Mouse (Mus musculus): ENCODE data around the gene Btnl6. TPM values are rescaled to one million over a fixed set of nuclear protein-coding genes. Genes with fewer than 3 reads are reported as not detected.
"Not testable (repeated sequence)": the region's sequence is repeated elsewhere in the genome, so short reads cannot be mapped to it uniquely, and the experiment has no call there.

Btnl6 gene
- total and polyA plus RNA-seq, 2 experiments from 2014 or later = not detected

- no peak overlapping the region for H3K4me3 ChIP-seq (ENCODE audit: low read depth, low read length)
Measured at GRCm38 (mm10) chr17:34507591-34507990, 9.6 kb downstream of the Btnl6 start.

DNA sequence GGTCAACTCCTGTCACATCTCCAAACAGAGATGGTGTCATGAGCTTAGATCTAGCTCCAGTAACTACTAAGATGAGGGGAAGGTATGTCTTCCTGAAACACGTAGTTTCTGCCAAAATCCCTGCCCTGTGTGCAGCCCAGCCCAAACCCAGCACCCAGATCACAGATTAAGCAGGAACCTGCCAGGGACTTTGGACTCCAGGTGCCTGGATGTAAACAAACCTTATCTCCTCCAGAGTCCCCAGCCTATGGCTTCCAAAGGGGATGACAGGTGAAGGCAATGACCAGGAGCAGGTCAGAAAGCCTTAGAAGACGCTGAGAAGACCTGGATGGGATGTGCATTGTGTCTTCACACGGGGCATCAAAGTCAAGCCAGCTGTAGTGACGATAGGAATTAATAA, 19.4 kb downstream of the Btnl6 start:
- H3K9ac ChIP-seq; H3K4me2 ChIP-seq (ENCODE audit: low read depth); H3K4me3 ChIP-seq (ENCODE audit: low read depth, low read length); H3K27ac ChIP-seq (ENCODE audit: low read depth, low read length); H3K4me1 ChIP-seq (ENCODE audit: insufficient read depth); DNase-seq; H3K36me3 ChIP-seq (ENCODE audit: insufficient read depth); ATAC-seq; H3K27me3 ChIP-seq (ENCODE audit: insufficient read depth, low read length); H3K9me3 ChIP-seq (ENCODE audit: low read length): not testable (repeated sequence)
- 84% methylated on average over 1 of the region's 4 CpGs for WGBS

More at GRCm38 (mm10) chr17:34507591-34507990, 9.6 kb downstream of the Btnl6 start:
- Histone ChIP-seq H3K9ac (no peak overlapping the region), H3K9me3 (ENCODE audit: low read length) (no peaks in the 10 kb centered on the region), H3K4me1 (ENCODE audit: insufficient read depth) (no peaks in the 10 kb centered on the region), H3K4me2 (ENCODE audit: low read depth) (no peak overlapping the region), H3K27ac (ENCODE audit: low read depth, low read length) (no peak overlapping the region), H3K36me3 (ENCODE audit: insufficient read depth) (no peaks in the 10 kb centered on the region), H3K27me3 (ENCODE audit: insufficient read depth, low read length) (no peaks in the 10 kb centered on the region)
- no peak for TF ChIP-seq CTCF (IDR thresholded peaks at IDR 0.05; ENCODE audit: low read depth)
- ATAC-seq = no peak
- no peak for DNase-seq

DNA sequence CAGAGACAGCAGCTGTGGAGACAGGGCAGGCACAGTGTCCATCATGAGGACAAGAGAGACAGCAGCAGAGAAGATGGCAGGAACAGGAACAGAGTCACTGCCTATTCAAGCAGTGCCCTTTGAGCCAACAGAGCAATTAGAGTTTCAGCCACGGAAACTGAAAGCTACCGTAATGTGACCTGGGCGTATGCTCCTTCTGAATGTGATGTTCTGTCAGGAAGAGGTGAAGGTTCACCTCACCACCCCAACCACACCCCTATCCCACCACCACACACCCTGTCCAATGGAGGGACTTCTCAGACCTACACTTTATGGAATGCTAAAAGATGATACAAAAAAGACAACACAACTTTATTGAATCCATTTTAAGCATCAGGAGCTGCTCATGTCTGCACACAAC, 19.8 kb downstream of the Btnl6 start:
- not testable (repeated sequence) for H3K9ac ChIP-seq; DNase-seq; H3K4me3 ChIP-seq (ENCODE audit: low read depth, low read length); H3K27me3 ChIP-seq (ENCODE audit: insufficient read depth, low read length); H3K4me2 ChIP-seq (ENCODE audit: low read depth); H3K36me3 ChIP-seq (ENCODE audit: insufficient read depth); H3K27ac ChIP-seq (ENCODE audit: low read depth, low read length); H3K9me3 ChIP-seq (ENCODE audit: low read length); ATAC-seq; H3K4me1 ChIP-seq (ENCODE audit: insufficient read depth)
- 85% methylated on average over 3 of the region's 3 CpGs for WGBS

DNA sequence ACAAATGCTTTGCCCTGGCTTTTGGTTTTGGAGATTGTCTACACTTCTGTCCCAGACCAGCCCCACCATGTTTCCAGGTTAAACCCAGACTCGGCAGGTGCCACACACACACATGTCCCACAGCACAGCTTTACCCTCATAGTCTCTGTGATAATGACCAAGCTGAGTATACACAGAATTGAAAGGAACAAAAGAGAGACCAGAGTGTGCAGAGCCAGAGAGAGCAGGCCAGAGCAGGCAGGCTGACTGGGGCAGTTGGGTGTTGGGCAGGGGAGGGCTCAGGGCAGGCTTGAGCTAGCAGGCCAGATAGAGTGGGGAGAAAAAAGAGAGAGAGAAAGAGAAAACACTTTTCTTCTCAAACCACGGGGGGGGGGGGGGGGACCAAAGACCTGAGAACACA, 20.6 kb downstream of the Btnl6 start:
- Histone ChIP-seq H3K27me3 (ENCODE audit: insufficient read depth, low read length) (no peaks in the 10 kb centered on the region), H3K9ac (no peak overlapping the region), H3K4me2 (ENCODE audit: low read depth) (no peak overlapping the region), H3K4me1 (ENCODE audit: insufficient read depth) (no peaks in the 10 kb centered on the region), H3K4me3 (ENCODE audit: low read depth, low read length) (no peak overlapping the region), H3K9me3 (ENCODE audit: low read length) (no peaks in the 10 kb centered on the region), H3K36me3 (ENCODE audit: insufficient read depth) (no peaks in the 10 kb centered on the region), H3K27ac (ENCODE audit: low read depth, low read length) (no peak overlapping the region)
- ATAC-seq = no peak
- no peak for DNase-seq
- no peak for TF ChIP-seq CTCF (IDR thresholded peaks at IDR 0.05; ENCODE audit: low read depth)
- 62% methylated on average over 2 of the region's 2 CpGs for WGBS

- H3K27me3 ChIP-seq (ENCODE audit: insufficient read depth, low read length); H3K4me2 ChIP-seq (ENCODE audit: low read depth); H3K9me3 ChIP-seq (ENCODE audit: low read length); H3K27ac ChIP-seq (ENCODE audit: low read depth, low read length); H3K4me1 ChIP-seq (ENCODE audit: insufficient read depth); H3K36me3 ChIP-seq (ENCODE audit: insufficient read depth); H3K9ac ChIP-seq; H3K4me3 ChIP-seq (ENCODE audit: low read depth, low read length); DNase-seq; ATAC-seq: not testable (repeated sequence)
- 94% methylated on average over 2 of the region's 2 CpGs for WGBS
Measured at GRCm38 (mm10) chr17:34495156-34495555, 22.0 kb downstream of the Btnl6 start.

- H3K4me3 ChIP-seq (ENCODE audit: low read depth, low read length) = no peak overlapping the region
- no peak overlapping the region for H3K9ac ChIP-seq
- no peaks in the 10 kb centered on the region for H3K4me1 ChIP-seq (ENCODE audit: insufficient read depth)
- ATAC-seq = no peak
- H3K4me2 ChIP-seq (ENCODE audit: low read depth) = no peak overlapping the region
- H3K36me3 ChIP-seq (ENCODE audit: insufficient read depth) = no peaks in the 10 kb centered on the region
- no peaks in the 10 kb centered on the region for H3K27me3 ChIP-seq (ENCODE audit: insufficient read depth, low read length)
- DNase-seq = no peak
- no peaks in the 10 kb centered on the region for H3K9me3 ChIP-seq (ENCODE audit: low read length)
- TF ChIP-seq CTCF (IDR thresholded peaks at IDR 0.05; ENCODE audit: low read depth) = no peak
- no peak overlapping the region for H3K27ac ChIP-seq (ENCODE audit: low read depth, low read length)
Measured at GRCm38 (mm10) chr17:34492796-34493195, 24.4 kb downstream of the Btnl6 start.

DNA sequence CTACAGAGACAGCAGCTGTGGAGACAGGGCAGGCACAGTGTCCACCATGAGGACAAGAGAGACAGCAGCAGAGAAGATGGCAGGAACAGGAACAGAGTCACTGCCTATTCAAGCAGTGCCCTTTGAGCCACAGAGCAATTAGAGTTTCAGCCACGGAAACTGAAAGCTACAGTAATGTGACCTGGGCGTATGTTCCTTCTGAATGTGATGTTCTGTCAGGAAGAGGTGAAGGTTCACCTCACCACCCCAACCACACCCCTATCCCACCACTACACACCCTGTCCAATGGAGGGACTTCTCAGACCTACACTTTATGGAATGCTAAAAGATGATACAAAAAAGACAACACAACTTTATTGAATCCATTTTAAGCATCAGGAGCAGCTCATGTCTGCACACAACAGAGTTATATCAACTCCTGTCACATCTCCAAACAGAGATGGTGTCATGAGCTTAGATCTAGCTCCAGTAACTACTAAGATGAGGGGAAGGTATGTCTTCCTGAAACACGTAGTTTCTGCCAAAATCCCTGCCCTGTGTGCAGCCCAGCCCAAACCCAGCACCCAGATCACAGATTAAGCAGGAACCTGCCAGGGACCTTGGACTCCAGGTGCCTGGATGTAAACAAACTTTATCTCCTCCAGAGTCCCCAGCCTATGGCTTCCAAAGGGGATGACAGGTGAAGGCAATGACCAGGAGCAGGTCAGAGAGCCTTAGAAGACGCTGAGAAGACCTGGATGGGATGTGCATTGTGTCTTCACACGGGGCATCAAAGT, 39.7 kb downstream of the Btnl6 start, which contains the start of gene Btnl4:
TSS of gene Btnl4 (minus strand) at position 81 of the 776 bp plus-strand sequence.
- H3K9me3 ChIP-seq (ENCODE audit: low read length); DNase-seq; H3K27me3 ChIP-seq (ENCODE audit: insufficient read depth, low read length); H3K4me2 ChIP-seq (ENCODE audit: low read depth); H3K27ac ChIP-seq (ENCODE audit: low read depth, low read length); H3K36me3 ChIP-seq (ENCODE audit: insufficient read depth); ATAC-seq; H3K4me3 ChIP-seq (ENCODE audit: low read depth, low read length); H3K9ac ChIP-seq; H3K4me1 ChIP-seq (ENCODE audit: insufficient read depth): not testable (repeated sequence)
- 80% methylated on average over 4 of the region's 5 CpGs for WGBS
